Mouse (Mus musculus) spleen, postnatal 0 days (tissue): ENCODE results near the gene Amigo3. TPM values are rescaled to one million over a fixed set of nuclear protein-coding genes. Genes with fewer than 3 reads are reported as not detected.

Experiments used
- polyA plus RNA-seq: library from polyadenylated mRNA; unstranded; fragments of >200 nt; fragmentation: Nextera tagmentation; extraction: Ambion mirVana; gene quantifications from 2 replicates; pipeline ENCODE4 v1.2.1, GENCODE M21; 2015

The Amigo3 gene
- 1.9 and 2.3 TPM in 2 replicates for polyA plus RNA-seq

GRCm38 (mm10) chr9:108052885-108053664, at the start of gene Amigo3:
TSS of gene Amigo3 (plus strand) at chr9:108053159.

DNA sequence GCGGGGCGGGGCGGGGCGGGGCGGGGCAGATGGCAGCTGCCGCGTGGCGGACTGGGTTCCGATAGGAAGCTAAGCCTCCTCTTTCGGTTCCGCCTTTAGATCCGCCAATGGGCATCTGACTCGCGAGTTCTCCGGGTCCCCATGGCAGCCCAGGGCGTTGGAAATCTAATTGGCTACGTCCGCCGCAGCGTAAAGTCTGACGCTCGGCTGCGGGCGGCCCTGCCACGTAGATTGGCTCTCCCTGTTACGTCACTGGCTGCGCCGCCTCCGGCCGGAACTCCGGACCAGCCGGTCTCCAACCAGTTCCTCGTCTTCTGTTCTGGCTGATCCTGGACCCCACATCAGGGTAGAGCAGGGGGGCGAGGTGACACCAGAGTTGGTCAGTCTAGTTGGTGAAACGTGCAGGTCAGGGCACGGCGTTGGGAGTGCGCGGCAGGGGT, 3.9 kb upstream of the Amigo3 start, which contains the start of gene Gmppb:
Gene Gmppb (plus strand): TSS at position 227 of the 440 bp plus-strand sequence.

GRCm38 (mm10) chr9:108080168-108080567, 27.2 kb downstream of the Amigo3 start, which contains the start of gene Mst1:
TSS of gene Mst1 (plus strand) at chr9:108080436.

DNA sequence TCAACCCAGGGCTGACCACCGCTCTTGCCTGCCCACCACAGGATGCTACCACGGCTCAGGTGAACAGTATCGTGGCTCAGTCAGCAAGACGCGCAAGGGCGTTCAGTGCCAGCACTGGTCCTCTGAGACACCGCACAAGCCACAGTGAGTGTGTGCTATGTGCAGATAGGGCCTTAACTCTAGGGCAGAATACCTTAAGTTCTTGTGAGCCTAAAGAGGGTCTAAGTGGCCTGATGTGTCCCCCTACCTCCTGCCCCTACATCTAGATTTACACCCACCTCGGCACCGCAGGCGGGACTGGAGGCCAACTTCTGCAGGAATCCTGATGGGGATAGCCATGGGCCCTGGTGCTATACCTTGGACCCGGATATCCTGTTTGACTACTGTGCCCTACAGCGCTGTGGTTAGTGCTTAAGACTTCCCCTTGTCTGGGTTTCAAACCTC, 30.1 kb downstream of the Amigo3 start, which contains the start of gene Rnf123:
Gene Rnf123 (minus strand): TSS at position 359 of the 444 bp plus-strand sequence.

GRCm38 (mm10) chr9:108094184-108094941, 41.4 kb downstream of the Amigo3 start, which contains the start of gene Apeh:
TSS of gene Apeh (minus strand) at chr9:108094606.

Other genes starting within 250 kb of the Amigo3 start
- 37.4 and 39.2 TPM in 2 replicates for gene Rbm6, start 179.9 kb upstream of the Amigo3 start, polyA plus RNA-seq
- 5.0 and 5.7 TPM in 2 replicates for gene Mon1a, start 165.0 kb upstream of the Amigo3 start, polyA plus RNA-seq
- gene Mst1r, start 146.3 kb upstream of the Amigo3 start, polyA plus RNA-seq, result 2.1 and 2.4 TPM in 2 replicates
- gene Actl11, start 124.7 kb upstream of the Amigo3 start, polyA plus RNA-seq, result not detected in 2 replicates
- gene Camkv, start 117.5 kb upstream of the Amigo3 start, polyA plus RNA-seq, result 0.10 and 0.20 TPM in 2 replicates
- gene Traip, start 103.0 kb upstream of the Amigo3 start, polyA plus RNA-seq, result 18.6 and 19.2 TPM in 2 replicates
- 74.5 and 86.4 TPM in 2 replicates for gene Uba7, start 77.7 kb upstream of the Amigo3 start, polyA plus RNA-seq
- gene Gm20661, start 70.1 kb upstream of the Amigo3 start, polyA plus RNA-seq, result 0.77 and 1.3 TPM in 2 replicates
- gene Inka1, start 67.3 kb upstream of the Amigo3 start, polyA plus RNA-seq, result 75.4 and 77.7 TPM in 2 replicates
- gene Cdhr4, start 60.7 kb upstream of the Amigo3 start, polyA plus RNA-seq, result 2.2 and 3.8 TPM in 2 replicates
- gene Gm20662, start 56.8 kb upstream of the Amigo3 start, polyA plus RNA-seq, result 0.17 TPM in 1 of 2 replicates, not detected in the other
- 43.7 and 46.3 TPM in 2 replicates for gene Ip6k1, start 50.7 kb upstream of the Amigo3 start, polyA plus RNA-seq
- 14.6 and 15.7 TPM in 2 replicates for gene Gmppb, start 3.9 kb upstream of the Amigo3 start, polyA plus RNA-seq
- gene Mst1, start 27.3 kb downstream of the Amigo3 start, polyA plus RNA-seq, result 3.4 and 4.5 TPM in 2 replicates
- gene Rnf123, start 30.2 kb downstream of the Amigo3 start, polyA plus RNA-seq, result 90.1 and 92.6 TPM in 2 replicates
- 130 and 136 TPM in 2 replicates for gene Apeh, start 41.4 kb downstream of the Amigo3 start, polyA plus RNA-seq
- gene Bsn, start 137.2 kb downstream of the Amigo3 start, polyA plus RNA-seq, result 2.9 TPM in 2 replicates
- 16.9 and 19.2 TPM in 2 replicates for gene Dag1, start 210.8 kb downstream of the Amigo3 start, polyA plus RNA-seq
- 5.2 and 6.5 TPM in 2 replicates for gene Nicn1, start 237.3 kb downstream of the Amigo3 start, polyA plus RNA-seq
- 1.3 and 1.7 TPM in 2 replicates for gene Amt, start 243.7 kb downstream of the Amigo3 start, polyA plus RNA-seq